Mouse (Mus musculus) left cerebral cortex, postnatal 25 days (tissue): ENCODE data around the gene Nprl3. TPM values are rescaled to one million over a fixed set of nuclear protein-coding genes. Genes with fewer than 3 reads are reported as not detected.
"Not testable (repeated sequence)": the region's sequence is repeated elsewhere in the genome, so short reads cannot be mapped to it uniquely, and the experiment has no call there.

Experiments
- DNase-seq, 2 experiments: peaks; one replicate each; pipeline ENCODE4 v3.0.0; 2022; ENCODE audit warnings: low spot score in 2 of 2, mixed read lengths in 1 of 2
- intact Hi-C: fragments of 180-260 bp; cut with DNase I; formaldehyde crosslinking; loops from one replicate; pipeline ENCODE4 v1.15.1; 2025
- total RNA-seq, 2 experiments: library from RNA; stranded (reverse); gene quantifications; 2 replicates each; pipeline ENCODE4 v1.2.3; 2021

Gene Nprl3
- total RNA-seq, 2 experiments from 2014 or later: 42.5 to 50.0 TPM

DNA sequence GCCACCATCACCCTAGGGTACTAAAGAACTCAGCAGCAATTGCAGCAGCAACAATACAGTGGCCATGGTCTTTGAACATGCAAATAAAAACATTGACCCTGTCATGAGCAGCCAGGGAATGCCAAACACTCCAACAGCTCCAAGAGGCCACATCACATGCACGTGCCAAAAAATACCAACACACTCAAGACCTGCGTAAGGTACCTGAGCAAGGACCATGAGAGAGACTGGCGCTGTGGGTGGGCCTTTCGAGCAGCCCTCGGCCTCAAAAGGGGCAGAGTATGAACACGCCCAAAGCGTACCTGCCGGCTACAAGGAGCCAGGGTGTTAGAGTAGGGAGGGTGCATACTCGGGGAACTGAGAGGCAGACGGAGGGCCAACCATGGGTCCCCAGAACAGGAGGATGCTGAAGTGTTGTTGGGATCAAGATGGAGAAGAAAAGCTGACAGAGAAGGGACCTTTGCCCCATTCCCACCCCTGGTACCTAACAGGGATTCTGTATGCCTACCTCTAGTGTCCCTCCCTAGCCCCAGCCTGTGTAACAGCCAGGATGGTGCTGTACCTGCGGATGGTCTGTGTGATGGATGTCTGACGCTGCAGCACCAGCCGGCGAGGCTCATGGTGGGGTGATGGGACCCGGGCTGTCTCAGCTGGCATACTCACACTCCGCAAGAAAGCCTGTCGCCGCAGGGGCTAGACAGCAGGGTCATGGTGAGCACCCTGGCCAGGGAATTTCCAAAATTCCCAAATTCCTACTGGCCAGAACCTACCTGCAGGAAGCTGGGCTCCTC, 51.9 kb downstream of the Nprl3 start:
- no peak for DNase-seq

DNA sequence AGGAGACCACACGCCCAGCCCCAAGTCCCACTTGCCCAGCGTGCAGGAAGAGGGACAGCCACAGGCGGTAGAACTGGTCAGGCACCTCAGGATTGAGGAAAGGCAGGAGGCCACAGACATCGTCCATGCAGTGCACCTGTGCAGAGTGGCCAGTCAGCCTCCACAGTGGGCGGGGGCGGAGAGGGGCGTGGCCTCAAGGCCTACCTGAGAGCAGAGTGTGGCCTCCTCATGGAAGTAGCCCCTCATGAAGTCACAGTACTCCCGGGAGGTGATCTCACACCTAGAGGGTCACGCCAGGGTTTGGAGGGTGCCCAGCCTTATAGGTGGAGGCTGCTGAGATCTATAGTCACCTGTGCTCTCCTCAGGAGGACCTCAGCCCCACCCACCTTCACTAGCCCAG, 56.9 kb downstream of the Nprl3 start:
- intact Hi-C loops: loop anchor here (10.0 kb wide), 1 partner anchor 114 kb away; no protein-coding TSS in a partner anchor
- no peak for DNase-seq

More for the DNA sequence above, 51.9 kb downstream of the Nprl3 start:
- intact Hi-C loops: loop anchor here (10.0 kb wide), 1 partner anchor 109 kb away; no protein-coding TSS in a partner anchor

DNA sequence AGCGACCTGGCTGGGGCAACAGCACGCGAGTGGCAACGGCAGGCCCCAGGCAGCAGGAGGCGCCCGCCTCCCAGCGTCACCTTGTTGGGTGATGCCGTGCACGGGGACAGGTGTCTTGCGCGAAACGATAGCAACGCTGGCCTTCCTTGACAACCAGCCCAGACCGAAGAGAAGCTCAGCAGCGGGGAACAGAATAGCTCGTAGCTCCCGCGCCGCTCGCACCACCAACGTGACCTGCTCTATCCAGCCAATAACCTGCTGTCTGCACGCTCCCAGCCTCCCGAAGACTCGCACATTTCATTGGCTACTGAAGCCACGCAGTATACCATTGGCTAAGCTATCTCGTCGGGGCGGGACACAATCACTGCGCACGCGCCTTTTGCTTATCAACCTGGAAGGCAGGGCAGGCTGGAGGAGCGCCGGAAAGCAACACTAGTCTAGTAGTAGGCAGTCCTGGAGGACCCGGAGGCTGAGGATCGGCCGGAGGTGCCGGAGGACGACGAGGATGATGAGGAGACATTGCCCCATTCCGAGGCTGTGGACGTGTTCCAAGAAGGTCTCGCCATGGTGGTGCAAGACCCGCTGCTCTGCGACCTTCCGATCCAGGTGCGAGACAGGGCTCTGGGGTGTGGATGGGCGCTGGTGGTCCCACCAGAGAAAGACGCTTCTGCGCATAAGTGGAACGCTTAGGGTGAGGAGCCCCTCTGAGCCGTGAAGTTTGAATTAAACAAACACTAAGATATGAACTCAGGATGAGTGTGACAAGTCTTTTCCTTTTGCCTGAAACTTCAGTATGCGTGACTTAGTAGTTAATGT, 62.2 kb downstream of the Nprl3 start, which contains the start of gene Snrnp25:
Gene Snrnp25 (plus strand): TSS at position 358 of the 816 bp plus-strand sequence.
- intact Hi-C loops: no loop called here
- peak; percentile 95 to 98 for DNase-seq

DNA sequence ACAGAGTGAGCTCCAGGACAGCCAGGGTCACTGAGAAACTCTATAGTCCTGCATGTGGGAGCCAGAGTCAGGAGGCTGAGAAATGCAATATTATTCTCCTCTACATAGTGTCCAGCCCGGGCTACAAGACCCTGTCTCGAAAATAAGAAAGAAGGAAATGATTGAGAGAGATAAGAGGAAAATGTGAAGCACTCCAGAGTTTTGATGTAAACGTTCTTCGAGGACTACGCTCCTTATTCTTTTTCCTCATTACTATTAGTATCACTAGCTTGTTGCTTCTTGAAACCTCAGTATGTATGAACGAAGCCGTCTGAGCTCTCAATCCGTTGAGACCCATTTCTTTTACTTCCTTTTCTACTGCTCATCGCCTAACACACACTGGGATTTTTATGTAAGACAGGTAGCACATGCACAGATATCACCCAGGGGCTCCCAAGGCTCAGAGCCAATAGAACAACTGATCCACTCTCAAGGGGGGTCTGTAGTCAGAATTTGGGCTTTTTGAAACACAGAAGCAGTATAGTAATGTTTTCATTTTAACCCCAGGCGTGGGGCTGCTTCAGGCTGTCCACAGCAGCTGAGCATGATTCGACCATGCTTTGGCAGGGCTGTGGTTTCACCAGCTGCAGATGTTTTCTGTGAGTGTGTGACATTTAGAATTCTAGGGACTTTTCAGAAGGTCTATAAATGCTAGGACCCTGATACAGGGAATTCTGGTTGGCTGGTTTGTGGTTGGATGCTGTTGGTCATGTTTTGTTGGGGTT, 65.4 kb downstream of the Nprl3 start:
- no peak for DNase-seq
- intact Hi-C loops: no loop called here

DNA sequence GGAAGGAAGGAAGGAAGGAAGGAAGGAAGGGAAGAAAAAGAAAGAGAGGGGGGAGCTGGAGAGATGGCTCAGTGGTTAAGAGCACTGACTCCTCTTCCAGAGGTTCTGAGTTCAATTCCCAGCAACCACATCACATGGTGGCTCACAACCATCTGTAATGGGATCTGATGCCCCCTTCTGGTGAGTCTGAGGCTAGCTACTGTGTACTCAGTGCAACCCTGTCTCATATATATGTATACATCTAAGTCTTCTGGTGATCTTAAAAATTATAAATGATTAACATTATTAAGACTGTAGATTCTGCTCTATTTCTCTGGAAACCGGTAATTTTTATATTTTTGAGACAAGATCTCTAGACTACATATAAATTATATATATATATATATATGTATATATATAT, 66.5 kb downstream of the Nprl3 start:
- DNase-seq, intact Hi-C loops: not testable (repeated sequence)

DNA sequence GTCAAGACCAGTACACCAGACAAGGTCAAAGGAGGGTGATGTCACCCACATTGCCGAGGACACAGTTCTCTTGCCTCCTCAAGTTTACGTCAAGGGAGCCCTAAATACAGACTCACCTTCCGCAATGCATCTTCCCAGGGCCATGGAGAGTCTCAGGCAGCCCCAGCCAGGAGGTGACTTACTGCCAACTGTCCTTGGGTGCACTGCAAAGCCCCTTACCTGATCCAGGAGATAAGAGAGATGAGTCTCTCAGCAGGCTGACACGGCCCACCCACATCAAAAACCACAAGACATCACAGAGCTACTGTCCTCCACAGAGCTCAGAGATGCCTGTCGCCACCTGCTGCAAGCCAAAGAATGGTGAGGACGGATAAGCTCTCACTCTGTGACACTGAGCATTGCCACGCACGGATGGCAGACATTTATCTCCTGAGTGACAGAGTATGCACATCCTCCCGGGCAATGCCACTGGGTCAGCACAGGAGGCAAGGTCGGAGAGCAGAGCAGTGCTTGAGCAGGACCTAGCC, 67.4 kb downstream of the Nprl3 start, which contains the start of gene Il9r:
Gene Il9r (minus strand): TSS at position 205 of the 527 bp plus-strand sequence.
- intact Hi-C loops: no loop called here
- DNase-seq: no peak

DNA sequence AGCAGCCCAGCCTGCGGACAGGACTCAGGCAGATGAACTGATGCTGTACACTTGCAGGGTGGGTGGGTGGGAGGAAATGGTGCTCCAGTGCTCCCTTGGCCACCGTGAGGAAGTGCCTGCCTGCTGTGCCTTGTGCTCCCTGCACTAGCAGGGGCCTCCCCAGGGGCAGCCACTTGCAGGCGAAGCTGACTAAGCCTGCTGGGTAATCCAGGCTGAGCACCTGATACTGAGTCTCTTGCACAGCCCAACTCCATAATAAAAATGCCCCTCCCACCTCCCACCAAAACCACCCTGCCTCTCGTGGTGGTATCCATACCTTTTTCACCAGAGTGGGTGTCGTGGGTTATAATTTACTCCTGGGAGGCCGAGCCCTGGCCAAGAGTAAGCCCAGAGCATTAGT, 68.3 kb downstream of the Nprl3 start:
- DNase-seq: no peak
- intact Hi-C loops: loop anchor here (5.0 kb wide), 1 partner anchor 78 kb away; the partner anchor contains the start of gene Hba-x

DNA sequence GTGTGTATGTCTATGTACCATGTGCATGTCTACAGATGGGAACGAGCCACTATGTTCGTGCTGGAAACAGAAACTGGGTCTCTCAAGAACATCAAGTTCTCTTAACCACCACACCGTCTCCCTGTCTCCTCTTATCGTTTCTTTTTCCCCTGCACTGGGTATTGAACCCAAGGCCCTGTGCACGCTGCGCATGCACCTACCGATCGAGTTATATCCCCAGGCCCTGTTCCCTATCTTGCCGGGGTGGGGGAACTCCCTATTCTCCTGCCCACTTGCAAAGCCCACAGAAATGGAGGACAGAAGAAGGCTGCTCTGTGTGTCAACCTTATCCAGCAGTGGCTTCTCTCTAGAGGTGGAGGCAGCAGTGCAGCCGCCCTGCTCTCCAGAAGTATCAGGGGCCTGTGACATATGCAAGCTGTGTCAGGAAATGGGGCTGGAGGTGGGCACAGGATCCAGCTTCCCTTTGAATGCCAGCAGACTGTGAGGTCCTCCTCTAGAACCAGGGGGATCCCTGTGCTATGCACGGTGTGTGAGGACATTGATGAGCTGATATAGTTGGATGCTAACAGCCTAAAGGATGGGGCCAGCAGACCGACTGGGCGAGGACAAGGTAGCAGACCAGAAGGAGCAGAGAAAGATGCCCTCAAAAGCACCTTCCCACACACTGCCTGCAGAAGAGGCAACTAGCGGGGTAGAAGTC, 69.1 kb downstream of the Nprl3 start:
- no peak for DNase-seq

DNA sequence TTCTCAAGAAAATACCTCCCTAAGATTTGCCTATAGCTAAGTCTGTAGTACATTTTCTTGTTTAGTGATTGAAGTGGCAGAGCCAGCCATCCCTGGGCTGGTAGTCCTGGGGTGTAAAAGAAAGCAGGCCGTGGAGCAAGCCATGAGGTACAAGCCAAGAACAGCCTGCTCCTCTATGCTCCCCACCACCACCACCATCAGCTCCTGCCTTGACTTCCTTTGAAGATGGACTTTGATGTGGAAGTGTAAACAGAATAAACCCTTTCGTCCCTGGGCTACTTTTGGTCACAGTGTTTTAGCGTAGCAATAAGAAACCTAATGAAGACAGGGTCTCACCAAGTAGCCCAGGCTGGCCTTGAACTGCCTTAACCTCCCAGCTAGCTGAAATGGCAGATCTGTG, 69.7 kb downstream of the Nprl3 start:
- DNase-seq: no peak
- intact Hi-C loops: loop anchor here (5.0 kb wide), 1 partner anchor 80 kb away; the partner anchor contains the start of gene Hba-x

More for the DNA sequence above, 69.1 kb downstream of the Nprl3 start:
- intact Hi-C loops: loop anchor here (5.0 kb wide), 1 partner anchor 79 kb away; the partner anchor contains the start of gene Hba-x

DNA sequence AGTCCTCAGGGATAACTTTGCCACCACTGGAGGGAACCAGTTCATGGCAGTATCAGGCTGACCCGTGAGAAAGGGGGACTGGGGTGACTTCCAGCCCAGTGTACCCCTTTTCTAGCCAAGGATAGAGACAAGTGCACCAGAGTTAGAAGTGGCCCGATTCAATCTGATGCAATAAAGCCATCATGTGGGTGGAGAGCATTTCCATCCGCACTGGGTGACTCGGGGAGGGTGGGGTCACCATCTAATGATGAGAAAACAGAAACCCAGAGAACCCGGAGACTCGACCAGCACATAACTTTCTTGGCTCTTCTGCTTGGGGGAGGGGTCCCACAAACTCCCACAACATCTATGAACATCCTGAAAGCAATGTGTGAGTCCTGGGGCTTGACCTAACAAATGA, 70.8 kb downstream of the Nprl3 start:
- no peak for DNase-seq
- intact Hi-C loops: loop anchor here (5.0 kb wide), 1 partner anchor 81 kb away; the partner anchor contains the start of gene Hba-x

DNA sequence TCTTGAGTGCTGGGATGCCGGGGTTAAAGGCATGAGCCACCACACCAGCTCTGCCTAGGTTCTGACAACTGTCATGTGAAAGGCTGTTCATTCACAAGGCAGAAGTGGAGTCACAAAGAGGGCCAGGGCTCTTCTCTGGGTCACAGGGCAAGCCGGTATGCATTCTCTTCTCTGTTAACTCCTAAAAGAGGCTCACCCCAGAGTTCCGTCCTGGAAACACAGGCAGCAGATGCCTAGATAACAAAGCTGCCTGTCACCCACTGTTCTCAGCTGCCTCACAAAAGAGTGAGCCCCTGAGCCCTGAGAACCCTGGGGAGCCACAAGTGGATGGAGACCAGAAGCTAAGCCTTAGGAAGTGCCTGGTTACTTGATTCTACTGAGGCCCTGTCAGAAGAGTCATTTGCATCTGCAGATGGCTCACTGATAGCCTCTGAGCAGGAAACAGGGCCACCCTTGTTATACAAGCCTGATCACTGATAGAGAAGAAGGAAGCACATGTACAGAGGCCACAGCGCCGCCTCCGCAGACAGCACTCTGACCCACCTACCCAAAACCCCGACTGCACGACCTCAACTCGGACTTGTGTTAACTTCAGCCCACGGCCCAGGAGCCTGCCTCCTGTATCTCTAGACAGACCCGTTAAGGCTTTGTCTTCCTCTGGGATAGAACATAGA, 71.5 kb downstream of the Nprl3 start:
- intact Hi-C loops: loop anchor here (5.0 kb wide), 1 partner anchor 81 kb away; the partner anchor contains the start of gene Hba-x
- no peak for DNase-seq

DNA sequence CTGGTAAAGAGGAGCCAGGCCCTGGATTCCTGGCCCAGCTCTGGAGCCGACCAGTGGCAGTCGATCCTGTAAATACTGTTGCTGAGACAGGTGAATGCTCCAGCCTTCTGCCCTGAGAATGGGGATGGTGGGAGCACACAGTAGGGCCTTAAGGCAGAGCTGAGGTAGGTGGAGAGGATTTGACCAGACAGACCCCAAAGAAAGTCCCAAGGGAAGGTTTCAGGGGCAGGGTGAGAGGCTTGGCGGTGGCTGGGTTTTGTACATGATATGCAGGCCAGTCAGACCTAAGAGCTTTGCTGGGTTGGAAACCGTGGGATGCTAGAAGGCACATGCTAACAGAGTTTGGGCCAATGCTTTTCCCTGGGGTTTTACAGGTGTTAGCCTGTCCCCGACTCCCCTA, 72.9 kb downstream of the Nprl3 start:
- intact Hi-C loops: loop anchor here (5.0 kb wide), 2 partner anchors 83 to 118 kb away; partner anchors contain the start of gene Hba-x
- DNase-seq: no peak

DNA sequence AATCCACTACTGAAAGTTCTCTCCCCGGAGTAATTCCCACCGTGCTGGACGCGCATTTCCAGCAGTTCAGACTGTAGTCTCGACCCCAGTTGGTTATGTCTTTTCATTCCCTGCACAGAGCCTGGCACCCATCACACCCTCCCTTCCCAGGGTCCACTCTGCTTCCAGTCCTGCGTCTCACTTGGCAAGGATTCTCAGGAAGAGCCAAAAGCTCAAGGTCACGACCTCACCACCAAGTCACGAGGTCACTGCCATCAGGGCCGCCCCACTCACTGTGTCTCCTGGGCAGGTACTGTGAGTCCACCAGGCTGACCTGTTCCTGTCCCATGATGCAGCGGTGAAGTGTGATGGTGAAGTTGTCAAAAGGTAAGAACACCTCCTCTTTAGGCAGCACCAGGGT, 73.4 kb downstream of the Nprl3 start:
- intact Hi-C loops: loop anchor here (5.0 kb wide), 1 partner anchor 118 kb away; no protein-coding TSS in a partner anchor
- no peak for DNase-seq

DNA sequence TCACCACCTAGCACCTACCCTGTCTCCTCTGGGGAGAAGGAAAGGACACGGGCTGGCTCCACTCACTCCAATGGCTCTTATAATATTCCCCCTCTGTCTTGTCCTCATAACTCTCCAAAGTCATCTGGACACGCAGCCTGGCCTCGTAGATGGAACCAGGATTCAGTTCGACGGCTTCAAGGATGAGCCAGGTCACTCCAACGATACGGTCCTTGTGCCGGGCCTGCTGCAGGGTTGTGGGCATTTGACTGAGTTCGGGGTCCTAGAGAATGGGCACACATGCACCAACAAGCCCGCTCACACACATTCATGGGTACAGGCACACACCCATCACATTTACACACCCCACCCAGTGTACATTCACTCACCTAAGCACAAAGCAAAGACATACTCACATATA, 74.4 kb downstream of the Nprl3 start:
- no peak for DNase-seq
- intact Hi-C loops: loop anchor here (5.0 kb wide), 1 partner anchor 119 kb away; no protein-coding TSS in a partner anchor

DNA sequence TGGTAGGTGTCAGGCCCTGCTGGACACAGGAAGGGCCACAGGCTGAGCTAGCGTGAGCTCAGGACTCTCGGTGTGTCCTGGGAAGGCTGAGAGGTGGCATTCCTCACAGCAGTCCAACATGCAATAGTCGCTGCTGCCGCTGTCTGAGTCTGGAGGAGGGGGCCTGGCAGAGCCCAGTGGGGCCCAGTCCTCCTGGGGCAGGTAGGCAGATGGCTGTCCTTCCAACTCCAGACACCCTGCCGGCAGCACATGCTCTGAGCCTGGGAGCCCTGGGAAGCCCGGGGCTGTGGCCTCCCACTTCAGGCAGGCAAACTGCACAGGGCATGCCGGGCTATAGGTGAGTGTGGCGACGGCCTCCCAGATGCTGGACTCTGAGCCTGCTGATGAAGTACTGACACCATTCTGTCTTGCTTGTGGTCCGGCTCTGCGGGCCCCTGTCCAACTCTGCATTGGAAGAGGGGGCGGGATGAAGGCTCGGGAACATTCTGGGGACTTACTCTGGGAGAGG, 76.8 kb downstream of the Nprl3 start:
- DNase-seq: no peak
- intact Hi-C loops: loop anchor here (5.0 kb wide), 1 partner anchor 122 kb away; no protein-coding TSS in a partner anchor

DNA sequence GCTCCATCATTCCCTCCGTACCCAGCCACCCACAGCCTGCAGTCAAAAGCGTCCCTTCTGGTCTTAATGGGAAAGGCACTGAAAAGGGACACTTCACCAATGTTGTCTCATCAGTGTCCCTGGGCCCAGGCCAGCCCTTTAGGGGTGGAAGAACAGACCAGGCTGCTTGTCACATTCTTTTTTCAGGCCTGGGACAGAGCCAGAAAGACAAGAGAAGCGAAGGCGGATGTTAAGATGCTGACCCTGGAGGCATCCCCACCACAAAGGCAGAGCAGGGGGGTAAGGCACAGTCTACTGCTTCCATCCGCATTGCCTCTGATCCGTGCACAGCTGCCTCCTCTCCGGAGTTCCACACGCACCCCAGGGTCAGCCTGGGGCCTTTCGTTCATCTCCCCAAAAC, 77.4 kb downstream of the Nprl3 start:
- intact Hi-C loops: loop anchor here (5.0 kb wide), 1 partner anchor 122 kb away; no protein-coding TSS in a partner anchor
- DNase-seq: no peak

DNA sequence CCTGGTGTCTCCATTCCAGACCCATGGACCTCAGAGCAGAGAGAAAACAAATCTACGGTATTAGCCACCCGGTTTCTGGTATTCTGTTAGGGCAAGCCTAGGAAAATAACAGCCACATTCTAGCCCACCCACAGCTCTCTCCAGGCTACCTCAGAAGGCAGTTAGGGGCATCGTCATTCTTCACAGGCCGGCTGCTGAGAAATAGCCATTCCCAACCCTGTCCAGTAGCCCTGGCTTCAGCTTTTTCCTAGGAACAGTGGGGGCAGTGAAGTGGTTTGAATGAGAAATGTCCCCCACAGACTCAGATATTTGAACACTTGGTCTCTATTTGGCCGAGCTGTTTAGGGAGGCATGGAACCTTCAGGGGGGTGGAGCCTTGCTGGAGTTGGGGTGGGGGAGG, 78.1 kb downstream of the Nprl3 start:
- intact Hi-C loops: no loop called here
- no peak for DNase-seq
